Mouse (Mus musculus) megakaryocyte, embryonic 14.5 days (primary cell): Measurements from ENCODE around the gene Gm49661.

Experiments
- FLI1 ChIP-seq: IDR thresholded peaks from 2 replicates; pipeline ENCODE4 v1.6.1; 2012; ENCODE audit warnings: low read length, inconsistent platforms, mixed read lengths
- GATA1 ChIP-seq: IDR thresholded peaks from 3 replicates; pipeline ENCODE4 v1.6.1; 2012; ENCODE audit warnings: mixed read lengths, low read length, inconsistent platforms, borderline replicate concordance

GRCm38 (mm10) chr8:84990836-84991235 is 21.6 kb upstream of the Gm49661 start:
- TF ChIP-seq GATA1, result no peak
- no peak for TF ChIP-seq FLI1
